Comparison of ENCODE assay signal across 8 mouse cellular contexts in genomic region chrX:95657804-95658599, GRCm38 (mm10). TPM values are rescaled to one million over a fixed set of nuclear protein-coding genes. Genes with fewer than 3 reads are reported as not detected.
A peak's percentile ranks its signal among the peaks of the same experiment; 100 is the strongest.
DNase-seq lines count a peak whose midpoint lies in the region; ATAC-seq lines count a peak whose summit lies in the region.

TSS of gene Zc4h2 (minus strand) at chrX:95658509.

- H3K36me3 ChIP-seq in forebrain, embryonic 11.5 days (ENCODE audit: control insufficient read depth, insufficient read depth, low read length): no peaks in the 10 kb centered on the region
- H3K36me3 ChIP-seq in heart, embryonic 16.5 days (ENCODE audit: control insufficient read depth, insufficient read depth): no peaks in the 10 kb centered on the region
- H3K36me3 ChIP-seq in liver, embryonic 13.5 days: no peaks in the 10 kb centered on the region
- H3K36me3 ChIP-seq in stomach, embryonic 16.5 days (ENCODE audit: control insufficient read depth, insufficient read depth, low read length): no peaks in the 10 kb centered on the region

- H3K4me3 ChIP-seq in forebrain, embryonic 11.5 days (ENCODE audit: low read depth, low read length): peak within 1 kb of the TSS; percentile 34
- peak within 1 kb of the TSS; percentile 63 for H3K4me3 ChIP-seq in heart, embryonic 16.5 days (ENCODE audit: low read length)
- peak within 1 kb of the TSS; percentile 57 for H3K4me3 ChIP-seq in liver, embryonic 13.5 days (replicated peaks)
- H3K4me3 ChIP-seq in stomach, embryonic 16.5 days (replicated peaks; ENCODE audit: low read length): peak within 1 kb of the TSS; percentile 55

- H3K27me3 ChIP-seq in forebrain, embryonic 11.5 days (ENCODE audit: control insufficient read depth, insufficient read depth, low read length): no peaks in the 10 kb centered on the region
- no peaks in the 10 kb centered on the region for H3K27me3 ChIP-seq in heart, embryonic 16.5 days (ENCODE audit: control insufficient read depth, insufficient read depth, low read length)
- no peaks in the 10 kb centered on the region for H3K27me3 ChIP-seq in liver, embryonic 13.5 days
- H3K27me3 ChIP-seq in stomach, embryonic 16.5 days (ENCODE audit: control insufficient read depth, insufficient read depth, low read length): no peaks in the 10 kb centered on the region

- 14% methylated on average over 7 of the region's 7 CpGs for WGBS in forebrain, embryonic 11.5 days
- 19% methylated on average over 7 of the region's 7 CpGs for WGBS in heart, embryonic 16.5 days
- 20% methylated on average over 7 of the region's 7 CpGs for WGBS in liver, embryonic 13.5 days (ENCODE audit: insufficient replicate concordance)
- WGBS in stomach, embryonic 16.5 days: 11% methylated on average over 7 of the region's 7 CpGs

- peak within 1 kb of the TSS; percentile 51 for H3K9ac ChIP-seq in forebrain, embryonic 11.5 days (ENCODE audit: low read length)
- peak within 1 kb of the TSS; percentile 62 for H3K9ac ChIP-seq in heart, embryonic 16.5 days (ENCODE audit: low read length)
- peak within 1 kb of the TSS; percentile 26; the same call in 1 of the 2 replicates for H3K9ac ChIP-seq in liver, embryonic 13.5 days
- peak within 1 kb of the TSS; percentile 61 for H3K9ac ChIP-seq in stomach, embryonic 16.5 days (ENCODE audit: low read length)

- peak; percentile 74 for DNase-seq in brain, embryonic 18.5 days (ENCODE audit: low read depth, low spot score)
- DNase-seq in forebrain, embryonic 11.5 days (ENCODE audit: low spot score): peak; percentile 78
- DNase-seq in kidney, postnatal 25 days: peak; percentile 74 to 87
- peak; percentile 53 for DNase-seq in liver, embryonic 13.5 days
- DNase-seq in natural killer cell, adult 2 months (ENCODE audit: low spot score in 2 of 2): peak; percentile 45 to 61

- no peak within 1 kb of the TSS for H3K27ac ChIP-seq in forebrain, embryonic 11.5 days (ENCODE audit: low read depth, low read length)
- H3K27ac ChIP-seq in heart, embryonic 16.5 days (ENCODE audit: low read length): no peak within 1 kb of the TSS; the same call in 1 of the 2 replicates
- H3K27ac ChIP-seq in liver, embryonic 13.5 days: no peak within 1 kb of the TSS
- H3K27ac ChIP-seq in stomach, embryonic 16.5 days (ENCODE audit: low read length): no peak within 1 kb of the TSS

- ATAC-seq in CD4-positive, CD25-positive, alpha-beta regulatory T cell, adult 4 months: peak; percentile 99
- peak; percentile 100 for ATAC-seq in forebrain, embryonic 11.5 days (replicated peaks; ENCODE audit: low FRiP score)
- ATAC-seq in heart, embryonic 16.5 days (replicated peaks; ENCODE audit: extremely low read depth, insufficient read depth, low FRiP score): peak; percentile 96
- ATAC-seq in liver, embryonic 13.5 days (ENCODE audit: low read depth): peak; percentile 99
- peak; percentile 98 for ATAC-seq in stomach, embryonic 16.5 days (ENCODE audit: insufficient read depth, low FRiP score)

- no peaks in the 10 kb centered on the region for H3K4me1 ChIP-seq in forebrain, embryonic 11.5 days (replicated peaks; ENCODE audit: control insufficient read depth, insufficient read depth, low read length)
- H3K4me1 ChIP-seq in heart, embryonic 16.5 days (ENCODE audit: control insufficient read depth, insufficient read depth, low read length): no peaks in the 10 kb centered on the region
- no peaks in the 10 kb centered on the region for H3K4me1 ChIP-seq in liver, embryonic 13.5 days (replicated peaks)
- H3K4me1 ChIP-seq in stomach, embryonic 16.5 days (ENCODE audit: control insufficient read depth, insufficient read depth, low read length): no peaks in the 10 kb centered on the region

- no peaks in the 10 kb centered on the region for H3K9me3 ChIP-seq in forebrain, embryonic 11.5 days (ENCODE audit: control insufficient read depth, low read length)
- H3K9me3 ChIP-seq in heart, embryonic 16.5 days (replicated peaks; ENCODE audit: control insufficient read depth, low read length): no peaks in the 10 kb centered on the region
- H3K9me3 ChIP-seq in liver, embryonic 13.5 days (replicated peaks): no peaks in the 10 kb centered on the region
- no peaks in the 10 kb centered on the region for H3K9me3 ChIP-seq in stomach, embryonic 16.5 days (replicated peaks; ENCODE audit: control insufficient read depth, low read length)

- peak within 1 kb of the TSS; percentile 46 for H3K4me2 ChIP-seq in forebrain, embryonic 11.5 days (ENCODE audit: low read depth, low read length, severe bottlenecking)
- H3K4me2 ChIP-seq in heart, embryonic 16.5 days (ENCODE audit: low read depth, low read length): peak within 1 kb of the TSS; percentile 62
- peak within 1 kb of the TSS; percentile 55 for H3K4me2 ChIP-seq in liver, embryonic 13.5 days
- peak within 1 kb of the TSS; percentile 49 for H3K4me2 ChIP-seq in stomach, embryonic 16.5 days (ENCODE audit: low read depth, low read length)

RNA-seq across cellular contexts. Expression of gene Zc4h2, which starts in this region (rescaled TPM):
- 1 to 10 TPM; 3.8 to 7.4 TPM for polyA plus RNA-seq in CD4-positive, CD25-positive, alpha-beta regulatory T cell, adult 4 months (2017; shearing (Covaris generic))
- 44.2 and 45.0 TPM in 2 replicates for polyA plus RNA-seq in forebrain, embryonic 11.5 days (2014; fragmentation: Nextera tagmentation; extraction: Ambion mirVana)
- polyA plus RNA-seq in heart, embryonic 16.5 days (2015; fragmentation: Nextera tagmentation; extraction: Ambion mirVana): 6.6 and 7.0 TPM in 2 replicates
- polyA plus RNA-seq in liver, embryonic 13.5 days (2015; fragmentation: Nextera tagmentation; extraction: Ambion mirVana): 2.3 and 3.1 TPM in 2 replicates
- polyA plus RNA-seq in stomach, embryonic 16.5 days (2015; fragmentation: Nextera tagmentation; extraction: Ambion mirVana): 12.8 and 13.3 TPM in 2 replicates
